Mouse (Mus musculus) layer of hippocampus, adult 18-20 months (tissue): ENCODE data around the gene Slc37a4. TPM values are rescaled to one million over a fixed set of nuclear protein-coding genes. Genes with fewer than 3 reads are reported as not detected.
A peak's percentile ranks its signal among the peaks of the same experiment; 100 is the strongest.
"Not testable (repeated sequence)": the region's sequence is repeated elsewhere in the genome, so short reads cannot be mapped to it uniquely, and the experiment has no call there.

Experiments
- DNase-seq, 2 experiments: peaks; one replicate each; pipeline ENCODE4 v3.0.0; 2022; ENCODE audit warnings: low spot score in 2 of 2
- total RNA-seq, 2 experiments: library from RNA; stranded (reverse); gene quantifications; 2 replicates each; pipeline ENCODE4 v1.2.3; 2021

Gene Slc37a4
- total RNA-seq, 2 experiments from 2014 or later = 27.4 to 28.9 TPM

- no peak for DNase-seq
These were observed 1.4 kb downstream of the Slc37a4 start for GRCm38 (mm10) chr9:44398087-44398486.

GRCm38 (mm10) chr9:44398551-44398950 is 1.9 kb downstream of the Slc37a4 start:
- no peak for DNase-seq

- no peak for DNase-seq
These were observed 2.6 kb downstream of the Slc37a4 start for GRCm38 (mm10) chr9:44399114-44399794.

GRCm38 (mm10) chr9:44399795-44400114 is 3.1 kb downstream of the Slc37a4 start:
- no peak for DNase-seq

DNA sequence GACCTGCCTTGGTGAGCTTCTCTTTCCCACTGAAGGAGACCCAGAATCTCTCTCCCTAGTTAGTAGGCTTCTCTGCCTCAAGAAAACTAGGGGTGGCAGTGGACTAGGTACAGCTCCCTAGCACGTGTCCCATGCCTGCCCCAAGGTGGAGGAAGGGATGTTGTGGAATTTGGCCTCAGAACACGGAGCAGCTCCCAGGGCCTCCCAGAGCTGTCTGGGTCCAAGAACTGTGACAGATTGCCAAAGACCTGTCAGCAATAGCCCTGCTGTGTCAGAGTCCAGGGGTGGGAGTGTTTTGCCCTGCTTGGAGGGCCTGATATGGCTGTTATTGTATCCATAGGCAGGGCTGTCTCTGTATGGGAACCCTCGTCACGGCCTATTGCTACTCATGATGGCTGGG is 4.4 kb downstream of the Slc37a4 start:
- no peak for DNase-seq

DNA sequence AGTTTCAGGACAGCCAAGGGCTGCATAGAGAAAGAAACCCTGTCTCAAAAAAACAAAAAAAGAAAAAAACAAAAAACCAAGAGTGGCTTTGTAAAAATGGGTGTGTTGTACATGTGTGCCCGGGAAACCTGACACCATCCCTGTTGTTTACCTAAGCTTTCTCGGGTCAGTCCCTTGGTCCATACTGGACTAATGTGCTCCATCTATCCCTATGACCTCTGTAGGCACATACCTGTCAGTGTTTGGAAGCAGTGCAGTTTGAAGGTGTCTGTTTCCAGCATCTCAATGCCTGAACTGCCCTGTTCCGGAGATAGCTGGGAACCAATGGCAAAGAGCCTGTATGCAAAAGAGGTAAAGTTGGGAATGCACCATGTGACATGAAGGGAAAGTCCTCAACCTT is 8.4 kb downstream of the Slc37a4 start:
- DNase-seq = no peak

DNA sequence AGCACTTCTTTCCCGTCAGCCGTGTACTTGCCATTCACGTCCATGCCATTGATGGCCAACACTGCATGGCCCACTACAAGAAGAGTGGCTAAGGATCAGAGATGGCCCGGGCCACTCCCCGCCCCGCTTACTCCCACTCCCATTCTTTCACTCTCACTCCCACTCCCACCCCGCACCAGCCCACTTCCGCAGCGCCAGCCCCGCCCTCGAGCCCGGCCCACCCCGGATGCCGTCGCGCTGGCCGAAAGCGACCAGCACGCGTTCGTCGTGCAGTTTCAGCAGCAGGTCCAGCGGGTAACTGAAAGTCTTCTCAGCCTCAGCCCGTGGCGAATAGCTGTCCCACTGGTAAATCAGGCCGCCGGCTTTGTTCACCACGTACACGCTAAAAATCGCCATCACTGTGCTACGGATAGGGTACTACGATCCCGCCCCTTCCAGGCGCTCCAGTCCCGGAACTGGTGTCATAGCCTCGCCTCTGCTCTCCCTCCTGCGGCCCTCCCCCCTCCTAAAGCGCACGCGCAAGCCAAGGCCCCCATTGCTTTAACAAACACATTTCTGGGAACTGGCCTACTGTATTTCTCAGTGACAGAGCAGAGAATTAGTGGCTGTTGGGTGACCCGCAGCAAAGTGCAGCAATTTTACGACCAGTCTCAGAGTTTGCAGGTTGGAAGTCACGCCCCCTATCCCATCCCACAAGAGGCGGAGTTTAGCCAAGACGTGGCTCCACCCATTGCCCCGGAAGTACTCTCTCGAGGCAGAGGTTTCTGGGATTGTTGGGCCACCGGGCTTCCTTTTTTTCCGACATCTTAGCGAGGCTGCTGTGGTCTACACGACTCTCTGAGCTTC is 10.5 kb downstream of the Slc37a4 start, which contains the start of the genes Rps25 and Trappc4:
TSS of gene Rps25 (plus strand) at position 234 of the 846 bp plus-strand sequence.
TSS of gene Trappc4 (minus strand) at position 695 of the 846 bp plus-strand sequence.
- DNase-seq = peak; percentile 90 to 94

DNA sequence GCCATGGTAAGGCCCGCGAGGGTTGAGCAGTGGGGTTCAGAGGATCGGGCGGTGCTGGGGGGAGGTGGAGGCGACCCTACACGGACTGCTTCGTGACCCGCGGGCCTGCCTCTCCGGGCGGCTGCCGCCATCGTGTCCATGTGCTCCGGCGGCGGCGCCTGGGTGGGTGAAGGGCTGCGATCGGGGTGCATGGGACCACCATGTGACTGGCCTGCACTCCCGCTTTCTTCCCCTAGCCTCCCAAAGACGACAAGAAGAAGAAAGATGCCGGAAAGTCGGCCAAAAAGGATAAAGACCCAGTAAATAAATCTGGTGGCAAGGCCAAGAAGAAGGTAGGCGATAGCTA is 11.1 kb downstream of the Slc37a4 start:
- DNase-seq = no peak

- DNase-seq = not testable (repeated sequence)
These were observed 12.0 kb downstream of the Slc37a4 start for GRCm38 (mm10) chr9:44408693-44409092.

GRCm38 (mm10) chr9:44410647-44411336 is 14.1 kb downstream of the Slc37a4 start:
- no peak for DNase-seq

DNA sequence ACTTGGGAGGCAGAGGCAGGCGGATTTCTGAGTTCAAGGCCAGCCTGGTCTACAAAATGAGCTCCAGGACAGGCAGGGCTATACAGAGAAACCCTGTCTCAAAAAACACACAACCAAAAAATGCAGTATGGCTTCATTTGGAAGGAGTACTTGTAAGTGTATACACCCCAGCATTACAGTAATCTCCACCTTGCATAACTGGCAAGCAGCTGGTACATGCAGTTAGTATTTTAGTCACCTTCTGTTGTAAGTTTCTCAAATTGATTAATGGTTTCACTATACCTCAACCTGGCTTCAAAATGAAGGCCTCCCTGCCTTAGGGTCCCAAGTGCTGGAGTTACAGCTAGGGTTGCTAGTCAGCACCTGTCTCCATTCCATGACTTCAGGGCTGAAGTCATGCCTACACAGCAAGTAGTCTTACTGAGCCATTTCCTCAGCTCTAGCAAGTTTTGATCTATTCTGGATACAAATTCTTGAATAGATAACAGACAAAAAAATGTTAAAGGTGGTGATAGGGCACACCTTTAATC is 15.0 kb downstream of the Slc37a4 start:
- DNase-seq = no peak

DNA sequence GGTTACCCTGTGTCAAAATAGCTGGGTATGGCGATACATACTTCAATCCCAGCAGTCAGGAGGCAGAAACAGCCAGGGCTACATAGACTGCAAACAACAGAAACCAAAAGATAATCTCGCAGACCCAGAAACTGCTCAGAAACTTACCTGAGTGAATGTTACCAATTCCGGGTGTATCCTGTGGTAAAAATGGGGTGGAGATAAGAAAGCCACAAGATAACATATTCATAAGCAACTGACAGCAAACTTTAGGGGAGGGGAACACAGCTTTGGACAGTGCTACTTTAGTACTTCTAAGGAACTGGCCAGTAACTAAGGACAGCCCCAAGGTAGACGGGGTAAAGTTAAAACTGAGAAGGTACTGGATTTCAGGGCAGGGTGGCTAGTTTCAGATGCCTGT is 15.7 kb downstream of the Slc37a4 start:
- no peak for DNase-seq

GRCm38 (mm10) chr9:44412781-44413180 is 16.1 kb downstream of the Slc37a4 start:
- DNase-seq = no peak

DNA sequence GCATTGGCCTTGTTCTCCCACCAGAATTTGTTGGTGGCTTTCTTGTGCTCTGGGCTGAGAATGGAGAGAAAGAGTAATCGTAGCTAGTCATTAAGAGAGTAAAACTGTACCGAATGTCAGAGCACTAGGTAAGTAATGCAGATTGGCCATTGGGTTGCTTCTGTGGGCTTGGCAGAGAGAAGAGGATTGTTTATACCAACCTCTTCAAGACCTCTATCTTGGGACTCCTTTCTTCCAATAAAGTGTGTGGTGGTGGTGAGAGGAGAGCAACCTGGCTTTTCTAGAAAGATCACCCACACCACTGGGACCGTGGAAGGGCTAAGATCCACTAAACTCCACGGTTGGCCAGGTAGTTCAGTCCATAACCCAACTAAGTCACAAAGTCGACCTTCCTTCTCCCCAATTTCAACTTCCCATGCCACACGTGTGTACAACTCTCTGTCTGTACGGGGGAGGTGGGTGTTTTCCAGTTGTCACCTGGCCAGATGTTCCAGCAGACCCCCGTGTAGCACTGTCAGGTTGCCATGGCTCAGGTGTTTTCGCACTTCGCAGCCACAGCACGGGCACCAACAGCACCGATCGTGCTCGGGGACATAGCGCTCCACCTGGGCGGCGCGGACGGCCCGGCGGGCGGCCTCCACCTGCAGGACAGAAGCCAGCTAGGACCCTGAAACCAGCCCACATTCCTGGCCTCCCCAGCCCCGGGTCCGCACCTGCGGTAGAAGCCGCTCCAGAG is 20.7 kb downstream of the Slc37a4 start:
- no peak for DNase-seq

GRCm38 (mm10) chr9:44417892-44418363 is 21.3 kb downstream of the Slc37a4 start:
- DNase-seq = peak; percentile 92 to 97

DNA sequence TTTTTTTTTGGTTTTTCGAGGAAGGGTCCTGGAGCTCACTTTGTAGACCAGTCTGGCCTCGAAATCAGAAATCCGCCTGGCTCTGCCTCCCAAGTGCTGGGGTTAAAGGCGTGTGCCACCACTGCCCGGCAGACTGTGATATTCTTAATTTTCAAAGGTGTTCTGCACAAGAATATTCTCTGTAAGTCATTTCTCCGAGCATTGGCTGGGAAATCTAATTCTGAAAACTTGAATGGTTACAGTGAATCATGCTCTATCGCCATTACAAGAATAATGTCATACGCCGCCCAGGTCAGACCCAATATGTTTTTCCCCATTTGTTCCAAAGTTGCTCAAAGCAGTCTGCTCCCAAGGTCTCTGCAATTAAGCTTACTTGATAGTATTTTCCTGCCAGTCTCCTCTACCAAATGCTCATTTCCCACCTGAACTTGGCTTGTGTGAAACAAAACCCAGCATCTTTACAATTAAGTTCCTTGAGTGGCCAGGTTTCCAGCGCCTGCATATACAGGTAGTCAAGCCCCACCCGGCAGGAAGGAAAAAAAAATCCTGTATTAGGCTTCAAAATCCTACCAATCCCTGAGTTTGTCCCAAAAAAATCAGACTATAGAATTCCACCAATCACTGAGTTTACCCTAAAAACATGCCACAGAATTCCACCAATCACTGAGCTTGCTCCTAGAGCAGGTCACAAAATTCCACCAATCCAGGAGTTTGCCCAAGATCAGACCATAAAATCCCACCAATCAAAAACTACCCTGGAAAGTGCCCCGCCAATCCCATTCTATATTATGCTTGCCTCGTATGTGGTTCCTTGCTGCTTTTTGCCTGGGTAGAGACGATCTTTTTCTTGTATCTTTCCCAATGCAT is 22.1 kb downstream of the Slc37a4 start, which contains the start of gene Ccdc84:
TSS of gene Ccdc84 (minus strand) at position 51 of the 867 bp plus-strand sequence.
- DNase-seq = no peak

- DNase-seq = not testable (repeated sequence)
These were observed 23.1 kb downstream of the Slc37a4 start for GRCm38 (mm10) chr9:44419730-44420129.

GRCm38 (mm10) chr9:44420280-44420898 is 23.7 kb downstream of the Slc37a4 start:
- DNase-seq = no peak

DNA sequence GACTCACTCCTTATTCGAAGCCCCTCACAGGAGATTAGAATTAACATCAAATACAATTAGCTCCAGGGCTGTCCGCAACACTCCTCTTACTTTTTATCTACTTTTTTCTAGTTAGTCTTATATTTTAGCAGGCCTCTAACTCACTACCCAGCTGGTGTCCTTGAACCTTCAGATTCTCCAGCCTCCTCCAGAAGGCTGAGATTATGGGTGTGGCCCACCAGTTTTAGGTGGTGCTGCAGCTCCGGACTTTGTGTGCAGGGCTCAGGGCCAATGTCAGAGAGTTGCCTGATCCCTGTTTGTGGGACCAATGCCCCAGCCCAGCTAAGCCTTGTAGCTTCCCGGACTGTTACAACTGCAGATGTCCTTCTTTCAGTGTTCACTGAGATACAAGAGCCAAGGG is 26.9 kb downstream of the Slc37a4 start:
- DNase-seq = no peak
